Mouse (Mus musculus) T-cell, adult 2 months (primary cell): ENCODE data around the gene Mthfd1l.

Experiments used
- DNase-seq: peaks from one replicate; pipeline ENCODE4 v3.0.0; 2022; ENCODE audit warnings: low spot score

Gene Mthfd1l

DNA sequence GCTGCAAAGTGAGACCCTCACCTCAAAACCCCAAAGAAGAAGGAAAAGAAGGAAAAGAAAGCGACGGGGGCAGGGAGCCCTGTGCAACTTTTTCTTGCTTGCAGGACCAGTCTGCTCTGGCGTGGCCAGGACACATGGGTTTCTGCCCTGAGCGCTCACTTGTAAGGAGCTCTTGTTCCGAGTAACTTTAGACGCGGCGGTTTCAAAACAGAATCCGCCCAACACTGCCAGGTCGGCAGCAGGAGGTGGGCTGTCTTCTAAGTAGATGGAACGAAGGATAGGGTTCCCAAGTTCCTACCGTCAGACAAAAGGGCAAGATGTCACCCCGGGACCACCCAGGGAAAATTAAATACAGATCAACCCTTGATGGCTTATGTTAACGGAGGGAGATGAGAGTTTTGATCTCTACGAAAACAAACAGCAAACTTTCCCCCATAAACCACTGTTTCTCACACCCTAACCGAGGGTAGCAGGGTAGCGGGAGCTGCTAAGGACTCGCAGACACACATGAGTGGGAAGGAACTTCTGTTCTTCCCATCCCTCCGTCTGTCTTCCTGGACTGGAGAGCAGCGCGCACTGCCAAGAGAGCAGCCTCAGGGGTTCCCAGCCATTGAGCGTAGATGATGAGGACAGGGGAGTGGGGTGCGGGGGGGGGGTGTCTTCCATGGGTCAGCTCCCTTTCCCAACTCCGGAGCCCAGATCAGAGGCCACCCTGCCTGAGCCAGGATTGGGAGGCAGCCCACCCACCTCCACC, 237.6 kb downstream of the Mthfd1l start:
- no peak for DNase-seq

DNA sequence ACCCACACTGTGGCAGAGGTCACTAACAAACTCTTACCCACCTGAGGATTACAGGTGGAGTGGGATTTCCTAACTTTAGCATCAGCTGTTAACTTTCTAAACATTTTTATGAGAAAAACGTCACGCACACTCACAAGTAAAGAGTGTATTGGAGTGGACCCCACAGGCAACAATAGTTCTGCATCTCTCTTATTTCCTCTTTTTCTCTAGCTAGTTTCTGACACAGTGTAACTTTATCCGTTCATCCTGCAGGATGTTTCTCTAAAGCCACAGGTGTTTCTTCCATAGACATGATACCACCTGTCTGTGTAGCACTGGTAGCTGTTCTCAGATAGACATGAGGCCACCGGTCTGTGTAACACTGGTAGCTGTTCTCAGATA, 238.1 kb downstream of the Mthfd1l start:
- no peak for DNase-seq
